Mouse (Mus musculus) forelimb bud, embryonic 11.5 days (tissue): ENCODE results near the gene Gm10563.

Experiments used
- DNase-seq: peaks from one replicate; pipeline ENCODE4 v3.0.0-alpha.2; 2012; ENCODE audit warnings: low read depth, low spot score

Gm10563 gene

GRCm38 (mm10) chr4:155566555-155566954 is 78.7 kb downstream of the Gm10563 start:
- DNase-seq, result no peak
